Mouse (Mus musculus) kidney, adult 2 months (tissue): ENCODE measurements around the gene Ryr3.

ENCODE experiments used
- CTCF ChIP-seq: fragments of 200-500 bp; conservative IDR thresholded peaks from 2 replicates; pipeline ENCODE4 v1.5.1; 2011; ENCODE audit warnings: low read depth, mild to moderate bottlenecking, control low read depth, low read length, moderate library complexity, mixed read lengths; ENCODE audit not compliant: insufficient read depth, insufficient read length
- POLR2A ChIP-seq: fragments of 200-500 bp; IDR thresholded peaks from one replicate; pipeline ENCODE4 v1.6.1; 2011; ENCODE audit warnings: low read depth, low read length, control low read depth

- no peak for TF ChIP-seq CTCF
- no peak for TF ChIP-seq POLR2A
These were observed 539.6 kb downstream of the Ryr3 start for GRCm38 (mm10) chr2:112677246-112677645.
